Mouse (Mus musculus) skeletal muscle tissue, adult 2 months (tissue): ENCODE measurements at regions not wholly inside any gene's neighbourhood (a gene's known extent, or its start where the extent isn't known, plus 50 kb on each side); places are given as distances from the start of the nearest gene placed in this dataset.
A peak's percentile ranks its signal among the peaks of the same experiment; 100 is the strongest.

Experiments used
- DNase-seq: peaks from one replicate; pipeline ENCODE4 v3.0.0-alpha.2; 2012; ENCODE audit warnings: low read depth, low spot score

DNA sequence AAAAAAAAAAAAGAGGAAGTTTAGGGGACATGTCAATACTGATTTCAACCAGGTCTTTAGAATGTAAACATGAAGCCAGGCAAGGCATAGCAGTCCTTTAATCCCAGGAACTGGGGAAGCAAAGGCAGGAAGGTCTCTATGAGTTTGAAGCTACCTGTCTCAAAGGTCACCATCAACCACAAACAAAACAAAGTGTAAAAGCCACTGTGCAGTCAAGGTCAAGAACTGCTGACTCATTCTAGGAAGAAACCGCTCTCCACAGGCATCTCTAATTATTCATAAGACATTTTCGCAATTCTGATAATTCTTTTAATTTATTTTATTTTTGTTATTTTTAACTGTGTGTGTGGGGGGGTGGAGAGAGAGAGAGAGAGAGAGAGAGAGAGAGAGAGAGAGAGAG lies 364.0 kb downstream of the Cntnap4 start:
- no peak for DNase-seq

DNA sequence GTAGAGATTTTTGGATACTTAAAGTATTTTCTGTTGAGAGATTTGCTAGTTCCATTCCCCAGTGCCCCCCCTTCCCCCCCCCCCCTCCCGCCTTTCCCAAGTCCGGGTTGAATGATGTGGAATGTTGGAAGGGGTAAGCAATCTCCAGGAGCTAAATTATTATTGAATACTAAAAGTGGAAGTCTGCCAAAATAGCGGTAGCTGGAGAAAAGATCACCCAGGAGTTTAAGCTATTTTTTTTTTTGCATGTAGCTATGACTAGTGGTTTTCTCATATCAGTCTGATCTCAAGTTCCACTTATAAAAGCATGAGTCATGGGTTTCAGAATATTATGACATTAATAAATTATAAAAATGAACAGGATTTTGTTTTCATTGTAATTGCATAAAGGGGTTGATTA lies 365.6 kb downstream of the Cntnap4 start:
- DNase-seq = peak; percentile 54

- peak; percentile 75 for DNase-seq
These were observed 366.3 kb downstream of the Cntnap4 start for GRCm38 (mm10) chr8:112935897-112936719.

DNA sequence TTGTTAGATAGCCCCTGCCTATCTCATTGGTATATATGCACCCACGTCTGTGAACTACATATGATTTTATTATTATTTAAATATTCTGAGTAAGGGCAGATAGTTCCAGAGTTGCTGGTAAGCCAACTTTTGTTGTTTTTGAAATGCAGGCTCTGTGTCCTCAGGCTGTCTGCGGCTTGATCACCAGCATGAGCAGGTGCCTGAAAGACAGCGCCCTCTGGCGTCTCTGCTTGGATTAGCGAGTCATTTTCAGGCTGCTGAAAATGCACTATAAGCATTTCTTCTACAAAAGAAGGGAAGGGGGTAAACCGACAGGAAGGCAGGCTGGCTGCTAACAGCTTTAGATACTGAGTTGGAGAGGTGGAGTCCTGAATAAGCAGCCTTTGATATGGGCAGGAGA lies 402.6 kb downstream of the Cntnap4 start:
- DNase-seq = peak; percentile 25

- no peak for DNase-seq
These were observed 405.9 kb downstream of the Cntnap4 start for GRCm38 (mm10) chr8:112975734-112976133.

DNA sequence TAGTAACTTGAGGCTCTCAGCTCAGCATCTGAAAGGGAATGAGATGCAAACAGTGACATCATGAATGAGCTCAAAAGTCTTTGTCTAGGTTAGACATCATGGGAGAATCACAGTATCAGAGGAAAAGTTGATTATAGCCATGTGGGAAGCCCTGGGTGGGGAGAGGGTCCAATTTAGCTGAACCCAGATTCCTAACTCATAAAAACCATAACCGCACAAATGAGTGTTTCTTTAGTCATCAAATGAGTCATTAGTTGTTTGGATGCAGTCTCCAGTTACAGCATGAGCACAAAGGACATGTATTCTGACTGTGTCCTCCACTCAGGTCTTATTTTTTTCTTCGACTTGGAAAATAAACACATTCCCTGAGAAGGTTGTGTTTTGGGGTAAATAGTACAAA lies 406.5 kb downstream of the Cntnap4 start:
- no peak for DNase-seq

DNA sequence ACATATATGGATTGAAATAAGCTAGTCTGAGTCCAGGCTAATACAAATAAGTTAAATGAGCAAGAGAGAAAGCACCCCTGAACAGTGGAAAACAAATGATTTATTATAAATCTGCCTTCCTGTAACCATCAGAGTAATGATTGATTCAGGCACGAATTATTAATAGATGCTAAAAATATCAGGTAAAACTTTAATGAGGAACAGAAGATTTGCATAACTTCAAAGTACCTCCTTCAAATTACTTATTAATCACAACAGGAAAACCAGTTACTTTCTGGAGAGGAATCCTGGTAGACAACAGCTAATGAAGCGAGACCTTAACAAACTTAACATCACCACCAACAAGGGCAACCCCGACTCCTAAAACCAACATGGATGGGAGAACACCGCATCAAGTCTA lies 423.9 kb downstream of the Cntnap4 start:
- DNase-seq = no peak

- DNase-seq = no peak
These were observed 437.5 kb downstream of the Cntnap4 start for GRCm38 (mm10) chr8:113007356-113007755.

DNA sequence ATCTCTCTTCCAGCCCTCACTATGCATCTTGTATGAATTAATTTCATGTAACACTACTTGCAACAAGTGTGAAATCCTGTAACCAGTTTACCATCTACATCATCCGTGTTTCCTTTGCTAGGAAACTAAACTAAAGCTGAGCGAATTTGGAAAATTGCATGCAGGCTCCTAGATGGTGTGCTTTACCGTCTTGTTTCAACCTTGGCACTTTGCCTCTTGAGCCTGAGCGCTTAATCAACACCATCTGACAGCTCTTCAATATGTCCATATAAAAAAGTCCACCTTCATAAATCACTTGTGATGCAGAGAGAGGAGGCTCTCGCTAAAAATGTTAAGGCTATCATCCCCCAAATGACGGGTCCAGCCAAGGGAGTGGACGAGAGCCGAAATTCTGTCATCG lies 459.0 kb downstream of the Cntnap4 start:
- DNase-seq = no peak

GRCm38 (mm10) chr8:113051770-113052473 lies 482.1 kb downstream of the Cntnap4 start:
- DNase-seq = no peak

- DNase-seq = no peak
These were observed 495.7 kb downstream of the Cntnap4 start for GRCm38 (mm10) chr8:113065246-113066169.

- DNase-seq = no peak
These were observed 496.4 kb downstream of the Cntnap4 start for GRCm38 (mm10) chr8:113066170-113066708.

DNA sequence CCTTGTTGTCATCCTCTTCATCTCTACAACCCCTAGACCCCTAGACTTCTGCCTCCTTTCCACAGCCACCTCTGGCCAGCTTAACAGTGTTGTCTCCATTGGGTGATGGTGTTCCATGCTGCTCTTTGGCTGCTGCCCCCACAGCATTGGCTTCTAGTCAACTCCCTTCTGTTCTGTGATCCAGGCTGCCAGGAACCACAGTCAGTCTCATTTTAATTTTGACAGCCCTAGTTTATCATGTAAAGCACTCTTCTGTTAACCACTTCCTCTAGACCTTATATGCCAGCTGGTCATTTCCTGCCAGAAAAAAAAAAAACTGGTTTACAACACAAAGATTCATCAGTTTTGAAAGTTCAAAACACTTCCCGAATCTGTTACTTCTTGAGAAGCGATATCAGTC lies 514.1 kb downstream of the Cntnap4 start:
- no peak for DNase-seq

GRCm38 (mm10) chr8:113087586-113087985 lies 517.7 kb downstream of the Cntnap4 start:
- no peak for DNase-seq

DNA sequence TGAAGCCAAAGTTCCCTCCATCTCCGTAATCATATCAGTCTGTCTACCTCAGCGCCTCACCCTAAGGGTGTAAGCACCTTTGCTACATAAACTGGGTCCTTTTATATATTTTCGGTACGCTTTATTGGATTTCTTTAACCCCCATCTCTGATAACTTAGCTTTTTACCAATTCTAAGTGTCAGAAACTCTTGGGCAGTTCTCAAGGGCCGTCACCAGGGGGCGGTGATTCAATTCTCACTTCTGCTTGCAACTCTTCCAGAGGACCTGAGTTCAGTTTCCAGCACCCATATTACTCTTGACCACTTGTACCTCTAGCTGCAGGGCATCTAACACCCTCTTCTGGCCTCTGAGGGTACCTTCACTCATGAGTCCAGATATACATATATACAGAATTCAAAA lies 523.7 kb upstream of the Mon1b start:
- no peak for DNase-seq

DNA sequence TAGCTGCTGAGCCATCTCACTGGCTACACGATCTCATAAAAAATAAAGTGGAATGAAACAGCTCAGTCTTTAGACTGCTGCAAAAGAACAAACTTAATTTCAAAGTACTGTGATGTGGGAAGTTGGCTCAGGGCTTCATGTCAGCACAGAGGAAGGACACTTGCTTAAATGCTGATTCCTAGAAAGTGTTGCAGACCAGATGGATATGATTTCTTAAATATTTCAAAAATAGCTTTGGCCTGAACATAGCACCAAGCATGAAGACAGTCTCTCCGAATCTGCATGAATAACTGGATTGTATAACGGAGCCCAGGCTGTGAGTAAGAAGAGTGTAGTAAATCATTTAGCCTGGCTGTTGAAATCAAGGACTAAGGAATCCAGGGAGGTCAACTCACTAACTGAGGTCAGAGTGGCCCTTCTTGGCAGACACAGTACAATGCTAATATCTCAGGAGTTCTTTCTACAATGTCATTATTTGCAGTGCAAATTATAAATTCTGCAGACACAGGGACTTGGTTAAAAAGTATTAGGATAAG lies 521.2 kb upstream of the Mon1b start:
- DNase-seq = no peak

- no peak for DNase-seq
These were observed 518.1 kb upstream of the Mon1b start for GRCm38 (mm10) chr8:113117241-113117640.

GRCm38 (mm10) chr8:113125586-113125985 lies 509.8 kb upstream of the Mon1b start:
- no peak for DNase-seq

DNA sequence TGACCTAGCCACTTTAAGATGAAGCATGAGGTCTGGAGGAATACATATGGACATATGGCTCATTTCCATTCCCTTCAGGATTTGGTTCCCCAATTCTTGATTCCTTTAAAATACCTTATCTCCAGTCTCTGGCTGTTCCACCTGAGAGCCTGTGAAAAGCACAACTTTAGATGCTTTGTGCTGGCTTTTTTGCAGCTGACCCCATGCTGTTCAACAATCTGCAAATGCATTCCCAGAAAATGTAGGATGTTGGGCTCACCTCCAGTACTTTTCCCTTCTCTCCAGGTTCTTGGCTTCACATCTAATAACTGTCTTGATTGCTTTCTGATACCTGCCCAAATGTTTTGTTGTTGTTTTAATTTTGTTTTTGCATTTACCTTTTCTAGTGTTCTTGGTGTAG lies 498.0 kb upstream of the Mon1b start:
- no peak for DNase-seq

DNA sequence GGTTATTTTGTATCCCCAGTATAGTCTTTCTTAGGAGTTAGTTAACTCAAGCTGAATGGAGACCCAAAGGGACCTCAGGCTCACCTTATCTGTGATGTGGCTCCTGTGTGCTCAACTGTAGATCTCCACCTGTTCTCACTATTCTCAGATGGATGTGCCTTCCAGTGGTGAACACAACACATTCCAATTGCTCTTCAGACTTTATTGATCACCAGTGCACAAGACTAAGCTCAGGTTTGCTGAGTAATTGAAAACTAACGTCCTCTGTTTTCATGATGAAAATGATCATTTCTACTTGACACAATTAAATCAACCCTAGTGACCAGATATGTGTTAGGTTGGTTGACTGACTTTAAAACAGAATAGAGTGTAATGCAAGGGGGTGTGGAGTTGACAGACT lies 495.4 kb upstream of the Mon1b start:
- DNase-seq = no peak

DNA sequence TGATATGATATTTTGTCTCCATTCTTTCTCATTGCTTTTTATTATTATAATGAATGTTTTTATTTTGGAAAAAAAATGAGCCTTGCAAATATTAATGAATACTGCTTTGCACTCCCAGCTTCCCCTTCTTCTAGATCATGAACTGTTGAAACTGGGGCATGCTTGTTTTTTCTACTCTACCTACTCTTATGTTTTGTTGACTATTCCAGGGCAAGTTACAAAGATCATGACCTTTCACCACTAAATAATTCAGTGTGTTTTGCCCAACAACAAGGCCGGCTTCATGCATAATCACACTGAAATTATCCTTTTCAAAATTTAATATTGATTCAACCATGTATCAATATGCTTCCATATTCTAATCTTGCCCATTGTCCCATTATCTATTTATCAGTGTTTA lies 494.3 kb upstream of the Mon1b start:
- DNase-seq = no peak

DNA sequence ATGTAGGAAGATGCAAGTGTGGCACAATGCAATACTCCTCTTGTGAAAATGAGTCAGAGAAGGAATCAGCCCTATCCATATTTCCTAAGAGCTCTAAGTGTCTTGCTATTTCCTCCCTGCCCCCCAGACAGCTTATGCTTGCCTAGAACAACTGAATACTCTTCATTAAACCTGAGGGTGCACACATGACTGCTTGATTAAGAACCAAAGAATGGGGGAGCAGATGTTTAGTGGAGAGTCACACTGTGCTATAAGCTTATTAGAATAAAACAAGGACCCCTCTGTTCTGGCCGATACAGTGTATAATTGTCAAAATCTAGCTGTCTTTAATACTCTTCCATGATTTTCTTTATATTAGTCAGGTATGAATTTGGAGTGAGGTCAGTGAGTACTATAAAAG lies 458.8 kb upstream of the Mon1b start:
- DNase-seq = no peak
